Mouse (Mus musculus) cerebellum, adult (tissue): ENCODE results near the gene Trh.
A peak's percentile ranks its signal among the peaks of the same experiment; 100 is the strongest.

Source experiments
- ATAC-seq: cut with Nextera tagmentation; 2 replicates; pipeline ENCODE4 v1.9.2; 2017; ENCODE audit warnings: mild to moderate bottlenecking, moderate library complexity, mixed read lengths; ENCODE audit not compliant: insufficient number of reproducible peaks, low FRiP score, low TSS enrichment

The Trh gene

GRCm38 (mm10) chr6:92229103-92229502 lies 15.3 kb downstream of the Trh start:
- ATAC-seq = no peak

- no peak for ATAC-seq
These were observed 19.5 kb downstream of the Trh start for GRCm38 (mm10) chr6:92224981-92225380.

- no peak for ATAC-seq
These were observed 22.4 kb downstream of the Trh start for GRCm38 (mm10) chr6:92222021-92222420.

- no peak for ATAC-seq
These were observed 22.8 kb downstream of the Trh start for GRCm38 (mm10) chr6:92221604-92222003.

GRCm38 (mm10) chr6:92219445-92219844 lies 25.0 kb downstream of the Trh start:
- ATAC-seq = no peak

GRCm38 (mm10) chr6:92214773-92215449 lies 29.5 kb downstream of the Trh start, which contains the start of gene Rbsn:
Rbsn (minus strand) TSS chr6:92214925.
- ATAC-seq = peak; percentile 97

- ATAC-seq = peak; percentile 17; the same call in 1 of the 2 replicates
These were observed 30.2 kb downstream of the Trh start for GRCm38 (mm10) chr6:92214055-92214772.

- no peak for ATAC-seq
These were observed 45.0 kb downstream of the Trh start for GRCm38 (mm10) chr6:92199414-92199813.
